Mouse (Mus musculus): ENCODE measurements around the gene Rhou. TPM values are rescaled to one million over a fixed set of nuclear protein-coding genes. Genes with fewer than 3 reads are reported as not detected.

The Rhou gene
- total RNA-seq, 2 experiments from 2014 or later: 4.8 to 6.0 TPM

DNA sequence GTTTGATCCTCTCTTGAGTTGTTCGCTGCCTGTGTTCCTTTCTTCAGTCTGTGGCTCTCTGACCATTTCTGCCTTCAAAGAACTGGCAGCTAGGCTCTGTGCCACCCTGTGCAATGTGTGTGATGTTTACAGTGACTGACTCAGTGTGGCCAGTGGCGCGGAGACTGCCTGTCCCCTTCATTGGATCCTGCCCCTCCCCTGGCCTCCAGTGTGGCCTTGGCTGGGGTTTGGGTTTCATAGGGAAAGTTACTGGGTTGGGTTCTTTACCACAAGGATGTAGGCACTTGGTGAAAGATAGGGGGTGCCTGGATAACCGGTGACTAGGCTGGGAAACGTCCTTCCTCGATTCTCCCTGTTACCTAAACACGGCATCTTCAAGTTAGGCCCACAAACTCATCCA is 31.1 kb downstream of the Rhou start:
- no peak for ATAC-seq (replicated peaks; ENCODE audit: poor library complexity, severe bottlenecking)

DNA sequence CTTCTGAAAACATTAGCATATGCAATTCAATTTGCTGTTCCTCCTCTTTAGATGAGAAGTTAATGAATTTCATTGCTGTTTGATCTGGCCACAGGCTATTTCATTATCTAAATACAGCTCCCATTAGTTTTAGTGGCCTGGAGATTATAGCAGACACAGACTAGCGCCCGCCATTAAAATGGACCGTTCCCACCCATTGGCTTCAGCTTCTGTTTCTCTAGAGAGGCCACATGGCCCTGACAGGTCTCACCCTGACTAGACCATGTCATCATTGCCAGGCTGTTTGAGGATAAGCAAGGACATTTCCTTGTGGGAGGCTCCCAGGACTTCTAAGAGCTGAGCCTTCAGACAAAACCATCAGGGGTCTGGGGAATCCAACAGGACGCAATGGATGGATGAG is 31.7 kb downstream of the Rhou start:
- no peak for ATAC-seq (replicated peaks; ENCODE audit: poor library complexity, severe bottlenecking)

DNA sequence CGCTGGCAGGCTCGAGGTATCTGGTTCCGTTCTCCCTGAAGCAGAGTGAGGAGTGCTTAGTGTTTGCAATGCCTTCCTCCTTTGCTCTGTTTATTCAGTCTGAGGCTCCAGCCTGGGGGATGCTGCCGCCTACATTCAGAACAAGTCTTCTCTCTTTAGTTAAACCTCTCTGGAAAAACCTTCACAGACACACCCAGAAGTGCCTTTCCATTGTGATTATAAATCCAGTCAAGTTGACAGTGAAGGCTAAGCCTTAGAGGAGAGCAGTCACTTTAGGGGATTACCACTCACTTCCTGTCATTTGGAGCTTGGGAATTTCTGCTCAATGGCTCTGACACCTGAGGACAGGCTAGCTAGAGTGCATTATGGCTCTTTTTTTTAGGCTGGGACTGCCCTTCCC is 34.1 kb downstream of the Rhou start:
- ATAC-seq (replicated peaks; ENCODE audit: poor library complexity, severe bottlenecking): no peak

DNA sequence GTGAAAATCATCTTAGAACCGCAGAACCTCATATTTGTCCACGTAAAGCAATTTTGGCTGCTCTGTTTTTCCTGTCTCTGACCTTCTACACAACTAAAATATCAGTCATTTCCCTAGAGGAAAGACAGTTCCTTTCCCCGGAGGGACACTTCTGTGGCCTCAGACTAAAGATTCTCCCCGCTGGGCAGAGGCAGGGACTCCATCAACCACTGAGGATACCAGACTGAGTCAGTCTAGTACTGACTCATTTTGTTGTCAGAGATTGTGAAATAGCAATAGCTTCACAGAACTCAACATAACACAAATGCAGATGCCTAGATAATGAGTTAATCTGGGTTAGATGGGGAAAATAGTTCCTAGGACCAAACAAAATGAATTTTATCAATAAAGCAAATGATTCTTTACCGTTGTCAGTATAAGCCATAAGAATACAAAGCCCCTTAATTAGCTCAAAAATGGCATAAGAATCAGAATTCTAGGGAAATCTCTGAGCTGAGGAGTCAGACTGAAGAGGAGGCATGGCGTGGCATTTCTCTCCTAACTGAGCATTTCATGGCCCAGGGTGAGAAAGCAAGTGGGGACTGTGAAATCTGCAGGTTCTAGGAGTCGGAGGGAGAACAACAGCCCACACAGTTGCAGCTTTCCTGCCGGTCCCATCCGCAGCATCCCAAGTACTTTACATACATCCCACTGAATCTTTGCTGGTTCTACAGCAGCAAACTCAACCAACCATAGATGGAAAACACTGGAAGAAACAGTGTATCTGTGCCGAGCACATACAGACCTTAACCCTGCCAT is 38.6 kb downstream of the Rhou start:
- no peak for ATAC-seq (replicated peaks; ENCODE audit: poor library complexity, severe bottlenecking)

DNA sequence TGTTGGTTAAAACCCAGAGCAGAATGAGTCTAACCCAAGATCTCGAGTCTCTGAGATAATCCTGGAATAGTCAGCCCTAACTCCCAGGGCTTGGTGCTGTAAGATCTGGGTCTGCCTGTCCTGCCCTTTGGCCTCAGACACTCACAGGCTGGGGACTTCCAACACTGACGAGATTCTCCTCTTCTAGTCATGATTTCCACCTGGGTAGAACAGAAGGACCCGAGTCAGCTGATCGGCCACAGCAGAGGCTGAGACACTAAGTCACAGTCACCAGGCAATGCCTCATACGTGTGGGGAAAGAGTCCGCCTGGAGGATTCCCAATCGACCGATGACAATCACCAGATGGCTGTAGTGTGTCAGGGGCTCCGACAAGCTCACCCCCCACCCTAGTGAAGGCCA is 42.4 kb downstream of the Rhou start:
- ATAC-seq (replicated peaks; ENCODE audit: poor library complexity, severe bottlenecking): no peak

DNA sequence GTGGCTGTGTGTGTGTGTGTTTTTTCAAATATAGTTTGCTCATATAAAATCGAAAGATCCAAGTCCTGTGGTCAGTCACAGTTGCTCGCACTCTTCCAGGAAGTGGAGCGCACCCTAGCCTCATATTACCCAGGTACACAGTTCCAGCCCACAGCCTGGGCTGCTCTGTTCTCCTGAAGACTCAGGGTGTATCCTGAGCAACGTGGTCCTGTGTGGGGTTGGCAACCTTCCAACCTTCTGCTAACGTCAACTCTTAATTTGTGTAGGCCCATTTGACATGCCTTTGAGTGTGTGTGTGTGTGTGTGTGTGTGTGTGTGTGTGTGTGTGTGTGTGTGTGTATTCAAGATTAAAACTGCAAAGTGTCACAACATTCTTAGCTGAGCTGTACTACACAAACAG is 43.6 kb downstream of the Rhou start:
- ATAC-seq (replicated peaks; ENCODE audit: poor library complexity, severe bottlenecking): no peak

DNA sequence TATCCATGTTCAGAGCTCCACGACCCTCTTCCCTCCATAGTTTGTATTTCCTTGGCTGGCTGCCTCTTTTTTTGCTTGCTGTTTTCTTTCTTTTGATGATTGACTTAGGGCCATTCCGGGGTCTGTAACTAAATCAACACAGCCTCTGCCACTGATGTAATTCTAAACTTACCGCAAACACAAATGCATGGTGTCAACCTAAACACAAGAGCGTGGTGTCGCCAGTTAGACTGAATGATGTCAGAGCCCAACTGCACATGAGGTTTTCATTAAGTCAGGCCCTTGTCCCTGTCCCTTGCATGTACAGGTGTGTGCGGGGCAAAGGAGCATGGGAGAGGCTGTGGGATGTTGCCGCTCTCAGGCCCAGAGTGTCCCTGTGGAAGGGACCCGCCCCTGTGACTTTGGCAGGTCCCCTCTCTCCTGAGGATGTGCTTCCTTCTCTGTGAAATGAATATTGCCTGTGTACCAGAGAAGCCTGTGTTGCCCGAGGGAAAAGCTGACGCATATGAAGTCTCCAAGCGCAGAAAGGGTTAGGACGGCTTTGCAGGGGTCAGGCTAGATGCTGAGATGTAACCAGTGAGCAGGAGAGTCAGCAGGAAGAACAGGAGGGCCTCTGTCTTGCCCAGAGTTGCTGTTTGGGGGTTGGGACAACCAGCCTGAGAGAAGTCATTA is 46.8 kb downstream of the Rhou start:
- no peak for ATAC-seq (replicated peaks; ENCODE audit: poor library complexity, severe bottlenecking)

DNA sequence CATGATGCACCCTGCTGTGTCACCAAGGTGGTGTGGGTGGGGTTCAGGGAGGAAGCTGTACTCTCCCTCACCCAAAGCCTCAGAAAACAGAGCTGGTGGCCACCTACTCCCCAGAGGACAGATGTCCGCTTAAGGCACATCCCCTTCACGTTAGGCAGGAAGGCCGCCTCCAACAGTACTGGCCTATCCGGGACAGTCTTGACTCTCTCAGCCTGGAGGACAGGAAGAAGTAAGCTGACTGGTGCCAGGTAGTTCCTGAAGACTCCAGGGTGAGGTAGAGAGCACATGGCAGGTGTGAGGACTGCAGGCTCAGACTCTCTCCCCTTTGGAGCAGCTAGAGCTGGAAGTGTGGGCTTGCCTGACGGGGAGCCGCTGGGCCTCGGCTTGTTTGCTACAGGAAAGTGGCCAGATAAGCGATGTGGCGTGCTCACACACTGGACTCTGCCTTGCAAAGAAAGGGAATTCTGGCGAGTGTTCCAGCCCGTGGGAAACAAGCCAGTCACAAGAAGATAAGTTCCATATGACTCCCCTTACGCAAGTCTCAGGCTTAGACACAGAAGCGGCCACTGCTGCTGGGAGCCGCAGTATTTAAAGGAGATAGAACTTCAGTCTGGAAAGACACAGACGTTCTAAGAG is 48.3 kb downstream of the Rhou start:
- ATAC-seq (replicated peaks; ENCODE audit: poor library complexity, severe bottlenecking): no peak

DNA sequence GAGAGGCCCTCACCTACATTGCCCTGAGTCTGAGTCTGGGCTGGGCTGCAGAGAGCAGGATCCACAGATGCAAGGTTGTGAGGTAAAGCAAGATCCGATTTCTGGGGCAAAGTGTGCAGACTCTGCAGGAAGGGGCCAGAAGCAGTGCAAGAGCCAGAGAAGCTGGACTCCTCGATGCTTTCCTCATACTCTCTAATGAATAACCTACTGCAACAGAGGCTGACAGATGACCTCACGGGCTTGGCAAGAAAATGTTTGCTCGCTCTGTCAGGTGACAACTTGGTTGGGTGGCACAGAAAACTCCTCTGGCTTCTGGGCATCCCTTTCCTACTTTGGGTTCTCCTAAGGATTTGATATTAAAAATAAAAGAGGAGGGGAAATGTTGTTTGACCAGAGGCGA is 51.6 kb downstream of the Rhou start:
- no peak for ATAC-seq (replicated peaks; ENCODE audit: poor library complexity, severe bottlenecking)

DNA sequence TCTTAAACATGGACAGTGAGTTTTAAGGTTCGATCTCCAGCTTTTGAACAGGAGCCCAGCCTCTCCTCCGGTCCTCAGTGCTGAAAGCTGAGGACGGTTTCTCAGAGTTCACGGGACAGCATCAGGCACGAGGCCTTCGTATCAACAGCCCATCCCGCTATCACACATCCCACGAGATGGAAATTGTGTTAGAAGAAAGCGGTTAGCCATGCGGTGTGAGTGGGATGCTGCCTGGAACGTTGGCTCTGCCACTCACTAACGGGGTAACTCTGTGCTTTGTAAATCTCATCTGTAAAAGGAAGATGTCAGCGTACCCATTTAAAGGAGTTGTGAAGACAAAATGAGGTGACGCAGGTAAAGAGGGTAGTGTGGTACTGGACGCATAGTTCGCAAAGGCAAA is 53.4 kb downstream of the Rhou start:
- no peak for ATAC-seq (replicated peaks; ENCODE audit: poor library complexity, severe bottlenecking)

DNA sequence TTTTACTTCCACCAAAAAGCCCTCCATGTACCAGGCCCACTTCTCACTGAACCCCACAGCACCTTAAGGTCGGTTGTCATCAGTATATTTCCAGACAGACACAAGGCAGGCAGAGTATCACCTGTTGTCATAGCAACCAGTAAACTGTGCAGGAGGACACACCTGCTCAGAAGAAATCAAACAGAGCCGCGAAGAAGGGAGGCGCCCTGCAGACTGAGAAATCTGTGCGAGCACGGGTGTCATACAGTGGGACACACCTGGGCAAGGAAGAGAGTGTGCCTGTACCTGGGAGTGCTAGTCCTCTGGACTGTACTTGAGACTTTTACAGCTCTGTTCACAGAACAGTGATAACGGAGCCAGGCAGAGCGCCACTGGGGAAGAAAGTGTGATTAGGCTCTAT is 55.0 kb downstream of the Rhou start:
- no peak for ATAC-seq (replicated peaks; ENCODE audit: poor library complexity, severe bottlenecking)

DNA sequence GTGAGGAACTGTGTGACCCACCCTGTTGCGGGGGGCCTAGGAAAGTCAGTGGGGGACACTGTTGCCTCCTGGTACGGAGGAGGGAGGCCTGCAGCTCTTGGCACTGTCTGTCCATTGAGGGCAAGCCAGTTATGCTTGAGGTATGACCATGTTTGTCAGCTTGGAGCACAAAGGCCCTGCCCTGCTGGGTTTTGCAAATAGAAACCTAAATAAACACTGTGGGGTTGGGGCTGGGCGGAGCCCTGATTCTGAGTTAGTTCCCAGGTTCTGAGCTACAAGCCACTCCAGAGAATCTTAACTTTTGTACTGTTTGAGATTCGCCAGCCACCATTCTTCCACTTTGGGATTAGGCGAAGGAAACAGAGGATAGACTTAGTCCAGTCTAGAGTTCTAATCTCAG is 56.6 kb downstream of the Rhou start:
- ATAC-seq (replicated peaks; ENCODE audit: poor library complexity, severe bottlenecking): no peak

Other genes with a start within 250 kb of the Rhou start
- 0.28 TPM in 1 of 2 replicates, not detected in the other for gene Mc1r, start 246.8 kb upstream of the Rhou start, total RNA-seq (2014; fragmentation: Nextera tagmentation)
- gene Mc1r, start 246.8 kb upstream of the Rhou start, total RNA-seq (2017): 0.05 TPM in 1 of 2 replicates, not detected in the other
- gene Tubb3, start 242.5 kb upstream of the Rhou start, total RNA-seq (2014; fragmentation: Nextera tagmentation): not detected in 2 replicates
- not detected in 2 replicates for gene Tubb3, start 242.5 kb upstream of the Rhou start, total RNA-seq (2017)
- gene Def8, start 230.4 kb upstream of the Rhou start, total RNA-seq (2014; fragmentation: Nextera tagmentation): 55.6 and 58.3 TPM in 2 replicates
- gene Def8, start 230.4 kb upstream of the Rhou start, total RNA-seq (2017): 57.5 and 75.5 TPM in 2 replicates
- gene Afg3l1, start 176.0 kb upstream of the Rhou start, total RNA-seq (2014; fragmentation: Nextera tagmentation): 38.4 and 42.1 TPM in 2 replicates
- 21.2 and 25.0 TPM in 2 replicates for gene Afg3l1, start 176.0 kb upstream of the Rhou start, total RNA-seq (2017)
- not detected in 2 replicates for gene Dbndd1, start 138.5 kb upstream of the Rhou start, total RNA-seq (2014; fragmentation: Nextera tagmentation)
- gene Dbndd1, start 138.5 kb upstream of the Rhou start, total RNA-seq (2017): not detected in 2 replicates
- 6.5 and 7.5 TPM in 2 replicates for gene Gas8, start 135.1 kb upstream of the Rhou start, total RNA-seq (2014; fragmentation: Nextera tagmentation)
- gene Gas8, start 135.1 kb upstream of the Rhou start, total RNA-seq (2017): 12.1 and 13.6 TPM in 2 replicates
- gene Rab4a, start 152.1 kb downstream of the Rhou start, total RNA-seq (2014; fragmentation: Nextera tagmentation): 6.2 TPM in 1 of 2 replicates, not detected in the other
- gene Rab4a, start 152.1 kb downstream of the Rhou start, total RNA-seq (2017): 0.21 and 0.43 TPM in 2 replicates
- 4.4 and 4.8 TPM in 2 replicates for gene Ccsap, start 206.3 kb downstream of the Rhou start, total RNA-seq (2014; fragmentation: Nextera tagmentation)
- 5.1 and 5.3 TPM in 2 replicates for gene Ccsap, start 206.3 kb downstream of the Rhou start, total RNA-seq (2017)
- gene Acta1, start 240.8 kb downstream of the Rhou start, total RNA-seq (2014; fragmentation: Nextera tagmentation): not detected in 2 replicates
- gene Acta1, start 240.8 kb downstream of the Rhou start, total RNA-seq (2017): not detected in 2 replicates

All from granulocyte monocyte progenitor cell, adult 5-6 weeks (primary cell).